Mouse (Mus musculus) heart, postnatal 14 days (tissue): ENCODE results near the gene Srd5a3. TPM values are rescaled to one million over a fixed set of nuclear protein-coding genes. Genes with fewer than 3 reads are reported as not detected.
"Not testable (repeated sequence)": the region's sequence is repeated elsewhere in the genome, so short reads cannot be mapped to it uniquely, and the experiment has no call there.

Experiments used
- DNase-seq, 2 experiments: peaks; one replicate each; pipeline ENCODE4 v3.0.0; 2021 to 2022
- intact Hi-C: fragments of 180-260 bp; cut with DNase I; formaldehyde crosslinking; loops from one replicate; pipeline ENCODE4 v1.15.1; 2025
- long read RNA-seq, 2 experiments: library from polyadenylated mRNA; stranded (forward); transcript quantifications; one replicate each; pipeline ENCODE4 v2.0.0; 2021
- total RNA-seq, 2 experiments: library from RNA; stranded (reverse); gene quantifications; 2 replicates each; pipeline ENCODE4 v1.2.3; 2021

The Srd5a3 gene
- 10 to 100 TPM; 11.2 to 15.0 TPM for total RNA-seq
- long read RNA-seq, experiment 1, transcript Srd5a3-201 (6 exons, 1,747 nt), result major isoform, 7 of 8 reads
- long read RNA-seq, experiment 1, partial matches to known transcripts, result 0 of 8 reads
- long read RNA-seq, experiment 1, other reads (novel, unspliced or antisense), result 1 of 8 reads
- long read RNA-seq, experiment 2, transcript Srd5a3-201 (6 exons, 1,747 nt), result major isoform, 6 of 7 reads
- long read RNA-seq, experiment 2, partial matches to known transcripts, result 0 of 7 reads
- long read RNA-seq, experiment 2, other reads (novel, unspliced or antisense), result 1 of 7 reads

DNA sequence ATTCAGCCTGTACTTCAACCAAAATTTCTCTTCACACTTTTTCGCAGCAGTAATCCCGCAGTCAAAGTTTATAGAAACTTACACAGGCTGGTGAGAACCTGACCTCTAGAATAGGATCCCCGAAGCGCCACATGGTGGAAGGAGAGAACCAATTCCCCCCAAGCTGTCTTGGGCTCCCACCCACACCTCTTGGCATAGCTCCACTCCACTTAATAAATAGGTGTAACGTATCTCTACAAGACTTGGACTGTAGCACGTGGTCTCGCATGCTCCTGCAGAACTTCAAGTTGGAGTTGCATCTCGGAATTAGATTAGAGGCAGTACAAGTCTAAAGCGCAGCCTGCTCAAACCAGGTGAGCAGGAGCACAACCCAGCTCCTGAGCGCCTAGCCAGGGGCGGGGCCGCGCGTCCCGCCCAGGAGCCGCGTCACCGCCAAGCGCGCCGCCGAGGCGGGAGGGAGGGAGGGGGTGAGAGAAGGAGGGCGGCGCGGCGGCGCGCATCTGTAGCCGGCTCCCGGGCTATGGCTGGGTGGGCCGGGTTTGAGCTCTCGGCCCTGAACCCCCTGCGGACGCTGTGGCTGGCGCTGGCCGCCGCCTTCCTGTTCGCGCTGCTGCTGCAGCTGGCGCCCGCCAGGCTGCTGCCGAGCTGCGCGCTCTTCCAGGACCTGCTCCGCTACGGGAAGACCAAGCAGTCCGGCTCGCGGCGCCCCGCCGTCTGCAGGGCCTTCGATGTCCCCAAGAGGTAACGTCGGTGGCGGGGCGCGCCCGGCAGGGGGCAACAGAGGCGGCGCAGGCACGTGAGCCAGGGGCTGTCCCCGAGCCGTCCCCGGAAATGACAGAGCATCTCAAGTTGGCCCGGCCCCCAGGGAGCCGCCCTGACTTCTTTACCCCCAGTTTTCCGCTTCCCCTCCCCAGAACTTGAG, at the start of gene Srd5a3:
Gene Srd5a3 (plus strand): TSS at position 464 of the 922 bp plus-strand sequence.
- DNase-seq, result peak; percentile 97 to 98
- intact Hi-C loops, result loop anchor here (2.0 to 10.0 kb wide), 5 partner anchors 45 to 545 kb away; partner anchors contain the start of genes Clock and Exoc1

DNA sequence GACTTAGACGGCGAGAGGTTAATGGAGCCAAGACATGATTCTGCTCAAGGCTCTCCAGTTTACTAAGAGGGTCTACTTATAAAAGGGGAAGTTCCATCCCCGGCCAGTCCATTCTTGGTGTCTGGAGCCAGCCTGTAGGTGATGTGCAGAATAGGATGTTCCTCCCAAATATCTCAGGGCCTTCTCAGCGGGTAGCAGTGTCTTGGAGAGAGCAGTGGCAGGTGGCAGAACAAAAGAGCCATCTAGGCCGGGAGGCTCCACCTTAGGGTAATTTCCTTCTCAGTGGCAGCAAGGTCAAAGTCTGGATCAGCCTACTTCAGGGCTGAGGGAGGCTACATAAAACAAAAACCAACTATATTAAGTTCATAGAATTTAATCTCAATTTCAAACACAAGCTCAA, 36.3 kb upstream of the Srd5a3 start:
- DNase-seq, intact Hi-C loops: not testable (repeated sequence)

DNA sequence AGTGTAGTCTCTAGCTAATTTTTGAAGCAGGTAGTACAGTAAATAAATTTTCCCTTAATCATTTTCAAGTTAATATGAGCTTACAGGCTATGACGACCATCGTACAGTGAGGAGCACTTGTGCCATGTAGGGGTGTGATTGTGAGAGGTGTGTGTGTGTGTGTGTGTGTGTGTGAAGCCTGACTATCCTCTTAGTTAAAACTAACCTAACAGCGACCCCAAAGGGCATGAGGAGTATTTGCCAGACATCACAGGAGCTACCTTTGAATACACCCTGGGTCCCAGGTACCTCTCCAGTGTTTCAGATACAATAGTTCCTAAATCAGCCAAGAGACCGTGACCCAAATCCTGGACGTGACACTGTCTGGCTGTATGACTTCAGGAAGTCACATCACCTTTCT, 32.8 kb upstream of the Srd5a3 start:
- DNase-seq, result no peak

DNA sequence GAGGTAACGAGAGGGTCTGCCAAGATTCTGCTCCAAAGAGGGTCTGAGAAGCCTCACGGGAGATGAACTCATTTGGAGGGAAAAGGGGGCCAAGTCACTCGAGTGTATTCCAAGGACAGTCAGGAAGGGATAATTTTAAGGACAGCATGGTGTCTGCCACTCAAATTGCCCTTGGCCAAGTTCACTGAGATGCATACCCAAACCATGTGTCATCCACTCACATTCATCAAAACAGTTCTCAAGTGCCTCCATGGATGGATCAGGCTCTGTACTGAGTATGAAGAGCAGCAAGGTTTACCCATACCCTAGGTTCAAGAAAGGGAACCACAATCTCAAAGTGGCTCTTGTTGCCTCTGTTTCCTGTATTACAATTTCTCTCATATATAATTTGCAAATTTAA, 31.6 kb upstream of the Srd5a3 start:
- intact Hi-C loops, result no loop called here
- no peak for DNase-seq

More for the DNA sequence above, 32.8 kb upstream of the Srd5a3 start:
- intact Hi-C loops, result no loop called here

DNA sequence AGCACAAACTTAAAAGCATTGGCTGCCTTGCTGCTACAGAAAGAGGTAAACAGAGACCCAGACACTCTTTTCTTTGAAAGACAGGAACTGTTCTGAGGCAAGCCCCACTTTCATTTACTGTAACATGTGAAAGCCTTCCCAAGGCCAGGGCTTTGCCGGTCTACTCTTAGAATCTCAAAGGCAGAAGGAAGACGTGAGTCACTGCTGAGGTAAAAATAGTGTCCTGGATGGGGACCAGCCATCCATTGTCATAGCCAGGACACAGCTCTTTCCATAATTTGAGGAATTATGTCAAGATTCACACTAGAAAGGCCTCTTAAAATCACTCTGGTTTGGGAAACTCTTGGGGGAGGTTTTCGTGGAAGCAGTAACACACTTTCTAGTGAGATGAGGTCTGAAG, 28.9 kb upstream of the Srd5a3 start:
- intact Hi-C loops, result loop anchor here (10.0 kb wide), 2 partner anchors 136 to 166 kb away; partner anchors contain the start of gene Kdr
- DNase-seq, result peak in 1 of 2 experiments; percentile 18

DNA sequence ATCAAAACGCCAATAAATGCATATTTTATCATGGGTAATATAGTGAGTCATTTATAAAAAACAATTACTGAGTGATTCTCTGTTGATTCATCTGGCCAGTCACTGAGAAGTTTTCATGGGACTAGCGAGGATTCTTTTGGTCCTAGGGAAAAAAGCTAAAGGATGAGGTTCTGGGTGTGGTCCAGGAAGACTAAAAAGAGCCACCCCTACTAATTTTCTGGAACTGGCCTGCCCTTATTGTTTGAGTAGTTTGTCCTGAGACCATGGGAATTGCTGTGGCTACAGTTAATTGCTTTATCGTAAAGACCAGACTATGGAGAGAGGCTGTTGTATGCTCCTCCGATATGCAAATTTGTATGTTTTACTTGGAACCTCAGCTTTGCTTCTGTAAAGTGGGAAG, 28.1 kb upstream of the Srd5a3 start:
- no peak for DNase-seq

DNA sequence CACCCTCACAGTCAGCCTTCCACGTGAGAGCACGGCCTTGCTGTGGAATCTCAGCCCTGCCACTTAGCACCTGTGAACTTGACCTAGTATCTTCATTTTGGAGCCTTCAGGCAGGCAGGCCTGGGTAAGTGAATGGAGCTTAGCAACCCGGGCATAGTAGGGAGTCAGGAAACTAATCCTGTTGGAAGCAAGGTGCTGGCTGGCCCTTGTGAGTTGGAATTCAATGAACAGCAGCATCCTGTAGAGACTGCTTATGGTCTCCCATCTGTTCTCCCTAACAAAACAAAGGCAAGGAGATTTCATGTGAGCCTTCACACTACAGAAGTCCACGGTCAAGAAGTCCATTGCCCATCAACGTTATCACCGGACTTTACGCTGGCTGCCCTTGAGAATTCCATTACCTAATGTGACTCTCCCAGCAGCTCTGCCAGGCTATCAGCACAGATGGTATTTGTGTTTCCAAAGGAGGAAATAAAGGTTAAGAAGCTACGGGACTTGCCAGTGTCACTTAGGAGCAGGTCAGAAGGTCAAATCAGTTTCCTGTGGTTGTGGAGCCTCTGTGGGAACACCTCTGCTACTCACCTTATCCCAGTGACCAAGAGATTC, 24.5 kb upstream of the Srd5a3 start:
- peak in 1 of 2 experiments; percentile 19 for DNase-seq
- intact Hi-C loops, result loop anchor here (2.0 to 10.0 kb wide), 3 partner anchors 89 to 171 kb away; partner anchors contain the start of gene Kdr

More for the DNA sequence above, 28.1 kb upstream of the Srd5a3 start:
- intact Hi-C loops, result loop anchor here (10.0 kb wide), 2 partner anchors 137 to 167 kb away; partner anchors contain the start of gene Kdr

DNA sequence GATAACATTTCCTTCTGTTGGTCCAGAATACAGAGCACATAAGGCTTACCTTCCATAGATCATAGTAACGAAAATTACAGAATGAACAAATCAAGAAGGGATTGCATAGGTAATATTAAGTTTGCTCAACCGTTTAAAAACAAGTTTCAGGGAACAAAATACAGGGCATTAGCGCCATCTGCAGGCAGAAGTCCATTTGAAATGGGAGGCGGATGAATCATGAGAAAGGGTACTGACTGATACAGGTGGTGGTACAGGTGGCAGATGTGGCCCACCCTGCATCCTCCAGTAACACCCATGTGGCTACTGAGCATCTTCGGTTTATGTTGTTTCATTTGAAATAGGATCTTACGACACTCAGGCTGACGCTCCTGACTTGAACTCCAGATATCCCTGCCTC, 21.6 kb upstream of the Srd5a3 start:
- intact Hi-C loops, result loop anchor here (2.0 to 10.0 kb wide), 4 partner anchors 144 to 256 kb away; partner anchors contain the start of gene Kdr
- peak; percentile 81 to 88 for DNase-seq

DNA sequence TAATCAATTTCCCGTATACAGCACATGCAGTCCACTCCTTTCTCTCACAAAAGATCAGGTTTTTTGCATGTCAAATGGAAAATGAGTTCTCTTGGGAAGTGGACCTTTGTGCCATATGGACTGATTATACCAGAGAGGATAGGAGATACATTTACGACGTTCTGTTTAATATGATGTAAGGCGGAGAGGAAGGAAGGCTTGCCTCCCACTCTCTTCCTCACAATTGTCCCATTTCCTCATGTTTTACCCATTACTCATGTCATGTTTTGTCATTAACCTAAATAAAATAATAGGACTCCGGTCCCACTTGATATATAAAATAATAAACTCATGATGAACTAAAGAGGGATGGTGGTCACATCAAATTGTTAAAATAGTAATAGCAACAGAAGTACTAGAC, 19.4 kb upstream of the Srd5a3 start:
- no peak for DNase-seq
- intact Hi-C loops, result loop anchor here (5.0 kb wide), 1 partner anchor 292 kb away; no protein-coding TSS in a partner anchor

DNA sequence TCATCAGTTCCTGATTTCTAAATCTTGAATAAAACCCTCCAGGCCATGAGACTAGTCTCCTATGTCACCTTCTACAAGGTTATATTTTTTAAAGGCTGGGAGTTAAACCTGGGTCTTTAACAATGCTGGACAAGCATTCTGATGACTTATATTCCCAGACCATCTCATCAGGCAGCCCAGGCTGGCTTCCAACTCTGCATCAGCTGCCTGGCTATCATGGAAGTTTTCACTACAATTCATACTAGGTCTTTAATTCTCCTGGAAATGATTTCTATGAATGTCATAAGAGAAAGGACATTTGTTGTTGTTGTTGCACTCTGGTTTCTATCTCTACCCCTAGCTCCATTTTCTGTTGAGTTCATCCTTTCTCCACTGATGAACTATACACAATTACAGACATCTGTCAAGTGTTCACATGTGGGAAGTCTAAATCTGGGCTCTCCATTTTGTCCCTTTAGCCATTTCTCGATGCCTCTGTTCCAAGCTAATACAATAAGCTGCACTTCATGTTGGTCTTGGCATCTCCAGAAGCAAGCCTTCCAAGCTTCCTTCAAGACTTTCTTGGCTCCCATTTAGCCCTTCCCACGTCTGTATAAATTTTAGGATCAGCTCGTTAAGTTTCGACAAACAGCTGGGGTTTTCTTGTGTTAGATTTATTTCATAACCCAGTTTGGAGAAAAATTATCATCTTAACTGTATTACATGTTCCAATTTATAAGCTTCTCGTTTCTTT, 12.3 kb upstream of the Srd5a3 start:
- intact Hi-C loops, result no loop called here
- DNase-seq, result peak in 1 of 2 experiments; percentile 23

DNA sequence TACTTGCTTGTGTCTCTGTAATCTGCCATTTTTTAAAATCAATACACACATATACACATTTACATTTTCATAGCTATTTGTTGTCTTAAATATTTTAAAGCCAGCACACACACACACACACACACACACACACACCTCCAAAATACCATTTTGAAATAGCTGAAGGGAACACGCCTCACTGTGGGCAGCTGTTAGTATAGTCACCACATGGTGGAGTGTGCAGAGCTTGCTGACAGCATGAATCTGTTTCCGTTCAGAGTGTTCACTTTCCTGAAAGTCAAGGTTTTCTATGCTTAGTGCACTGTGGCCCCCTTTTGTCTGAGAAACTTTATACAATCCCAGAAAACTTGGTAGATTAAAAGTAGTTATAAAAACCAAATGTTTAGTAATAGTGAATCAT, 9.8 kb upstream of the Srd5a3 start:
- intact Hi-C loops, result no loop called here
- no peak for DNase-seq

DNA sequence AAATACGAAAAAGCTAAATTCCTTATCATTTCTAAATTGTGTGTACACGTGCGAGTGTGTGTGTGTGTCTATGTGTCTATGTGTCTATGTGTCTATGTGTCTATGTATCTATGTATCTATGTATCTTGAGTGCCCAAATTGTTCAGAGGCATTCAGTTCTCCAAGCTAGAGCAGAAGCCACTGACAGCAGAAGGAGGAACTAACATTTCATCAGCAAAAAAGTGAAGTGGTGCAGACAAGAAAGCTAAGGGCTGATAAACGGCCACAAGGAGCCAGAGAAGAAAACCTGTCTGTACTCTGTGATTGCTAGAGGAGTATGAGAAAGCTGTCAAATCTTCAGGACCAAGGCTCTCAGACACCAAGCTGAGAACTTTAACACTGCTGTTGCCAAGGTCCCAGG, 8.1 kb upstream of the Srd5a3 start:
- intact Hi-C loops, result no loop called here
- no peak for DNase-seq

DNA sequence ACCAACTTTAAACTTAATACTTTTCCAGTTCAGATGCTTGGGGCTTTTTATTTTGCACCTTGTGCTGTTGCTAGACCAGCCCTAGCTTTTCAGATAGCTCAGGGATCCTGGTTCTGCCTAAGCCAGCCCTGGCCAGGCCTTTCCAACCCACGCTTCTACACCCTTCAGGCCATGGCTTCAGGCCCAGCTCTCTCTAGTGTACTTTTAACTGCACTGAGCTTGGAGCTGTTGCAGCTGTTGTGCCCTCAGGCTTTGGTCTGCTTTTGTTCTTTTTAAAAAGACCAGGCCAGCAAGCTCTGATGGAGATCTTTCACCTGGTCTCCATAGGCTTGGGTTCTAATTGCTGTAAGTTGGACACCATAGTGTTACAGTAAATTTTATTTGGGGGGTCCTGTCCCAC, 4.4 kb upstream of the Srd5a3 start:
- intact Hi-C loops, result no loop called here

DNA sequence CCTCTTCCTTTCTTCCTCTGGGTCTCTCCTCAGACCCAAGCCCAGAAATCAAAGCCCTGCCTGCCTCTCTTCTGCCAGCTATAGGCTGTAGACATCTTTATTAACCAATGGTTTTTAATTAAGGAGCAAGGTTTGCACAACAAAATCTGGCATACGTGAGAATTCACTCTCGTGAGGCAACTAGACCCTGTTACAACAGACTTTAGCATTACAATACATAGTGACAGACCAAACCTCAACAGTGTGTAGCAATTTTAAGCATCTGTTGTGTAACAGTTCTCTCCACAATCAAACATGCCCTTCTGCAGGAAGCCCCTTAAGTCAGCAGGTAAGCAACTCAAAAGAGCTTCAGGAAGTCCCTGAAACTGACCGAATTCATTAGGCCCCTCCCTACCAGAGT, 3.8 kb upstream of the Srd5a3 start:
- DNase-seq, result no peak
- intact Hi-C loops, result no loop called here

More for the DNA sequence above, 4.4 kb upstream of the Srd5a3 start:
- peak; percentile 53 to 65 for DNase-seq

DNA sequence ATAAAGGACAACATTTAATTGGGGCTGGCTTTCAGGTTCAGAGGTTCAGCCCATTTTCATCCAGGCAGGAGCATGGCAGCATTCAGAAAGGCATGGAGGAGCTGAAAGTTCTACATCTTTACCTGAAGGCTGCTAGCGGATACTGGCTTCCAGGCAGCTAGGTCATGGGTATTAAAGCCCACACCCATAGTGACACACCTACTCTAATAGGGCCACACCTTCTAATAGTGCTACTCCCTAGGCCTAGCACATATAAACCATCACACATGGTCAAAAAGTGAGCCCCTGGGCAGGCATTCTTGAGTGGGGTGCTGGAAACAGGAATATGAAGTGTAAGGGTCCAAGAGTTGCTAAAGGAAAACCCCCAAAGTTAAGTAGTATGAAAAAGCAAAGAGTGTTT, 2.5 kb upstream of the Srd5a3 start:
- DNase-seq, result no peak
- intact Hi-C loops, result no loop called here

DNA sequence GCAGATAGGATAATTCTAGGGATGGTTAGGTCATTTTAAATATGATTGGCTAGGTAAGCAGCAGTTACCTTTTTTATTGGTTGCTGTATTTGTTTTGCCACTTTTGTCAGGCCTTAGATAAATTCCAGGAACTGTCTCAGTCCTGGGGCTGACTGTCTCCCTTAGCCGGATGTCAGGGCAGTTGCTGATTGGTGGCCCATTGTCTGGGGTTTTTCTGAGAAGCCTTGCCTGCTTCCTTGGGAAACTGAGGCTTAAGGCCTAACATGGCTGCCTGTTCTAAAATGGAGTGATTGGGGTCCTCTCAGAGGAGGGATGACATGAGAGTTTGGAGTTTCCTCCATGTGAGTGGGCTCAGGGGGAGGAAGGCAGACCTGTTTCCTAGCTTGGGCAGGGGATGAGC, 2.0 kb upstream of the Srd5a3 start:
- DNase-seq, result no peak
- intact Hi-C loops, result no loop called here

DNA sequence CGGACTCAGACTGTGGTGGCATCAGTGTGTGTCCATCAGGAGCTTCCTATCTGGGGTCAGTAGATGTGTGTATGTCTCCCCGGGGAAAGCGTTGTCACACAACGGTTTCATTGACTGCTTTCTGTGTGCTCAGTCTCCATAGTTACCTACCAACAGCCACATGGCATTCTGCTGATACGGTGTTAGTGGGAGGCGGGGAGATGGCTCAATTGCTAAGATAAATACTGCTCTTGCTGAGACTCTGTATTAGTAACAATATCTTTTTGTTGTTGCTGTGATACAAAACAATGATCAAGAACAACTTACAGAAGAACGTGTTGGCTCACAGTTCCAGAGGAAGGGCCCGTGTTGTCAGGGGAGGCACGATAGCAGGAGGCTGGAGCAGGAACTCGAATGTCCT, 1.6 kb upstream of the Srd5a3 start:
- no peak for DNase-seq
- intact Hi-C loops, result no loop called here

DNA sequence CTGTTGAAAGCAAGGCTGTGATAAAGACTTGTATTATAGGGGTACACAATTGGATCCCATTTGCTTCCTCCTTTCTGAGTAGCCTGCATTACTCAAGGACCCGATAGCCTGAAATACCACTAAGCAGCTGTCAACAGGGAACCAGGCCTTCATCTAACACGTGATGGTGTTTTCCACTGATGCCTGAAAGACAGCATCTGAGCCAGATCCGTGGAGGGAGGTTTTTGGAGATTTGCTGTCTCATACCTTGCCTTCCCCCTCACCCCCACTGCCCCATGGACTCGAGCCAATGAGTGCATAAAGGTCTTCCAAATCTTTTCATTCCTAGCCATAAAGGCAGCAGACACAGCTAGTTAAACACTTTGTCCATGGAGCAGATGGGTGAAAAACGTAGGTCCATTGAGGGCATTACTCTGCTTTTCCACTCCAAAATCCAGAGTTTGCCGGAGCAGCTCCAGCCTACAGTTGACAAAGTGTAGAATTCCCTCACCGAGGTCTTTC, 850 bp upstream of the Srd5a3 start:
- DNase-seq, result peak; percentile 23 to 27
- intact Hi-C loops, result no loop called here

DNA sequence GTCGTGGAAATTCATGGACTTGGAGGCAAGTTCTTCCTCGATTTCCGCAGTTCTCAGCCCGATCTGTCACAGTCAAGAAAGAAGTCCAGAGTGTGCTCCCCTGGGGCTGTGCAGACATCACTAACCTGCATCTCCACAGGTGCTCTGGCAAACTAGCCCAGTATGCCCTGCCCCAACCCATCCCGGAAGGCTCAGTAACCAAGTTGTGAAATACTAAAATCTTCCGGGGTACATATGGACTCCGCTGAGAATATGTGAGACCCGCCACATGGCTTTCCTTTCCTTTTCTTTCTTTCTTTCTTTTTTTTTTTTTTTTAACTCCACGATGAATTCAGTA, 627 bp downstream of the Srd5a3 start:
- intact Hi-C loops, result loop anchor here (2.0 to 10.0 kb wide), 5 partner anchors 44 to 546 kb away; partner anchors contain the start of genes Clock and Exoc1
- DNase-seq, result no peak

DNA sequence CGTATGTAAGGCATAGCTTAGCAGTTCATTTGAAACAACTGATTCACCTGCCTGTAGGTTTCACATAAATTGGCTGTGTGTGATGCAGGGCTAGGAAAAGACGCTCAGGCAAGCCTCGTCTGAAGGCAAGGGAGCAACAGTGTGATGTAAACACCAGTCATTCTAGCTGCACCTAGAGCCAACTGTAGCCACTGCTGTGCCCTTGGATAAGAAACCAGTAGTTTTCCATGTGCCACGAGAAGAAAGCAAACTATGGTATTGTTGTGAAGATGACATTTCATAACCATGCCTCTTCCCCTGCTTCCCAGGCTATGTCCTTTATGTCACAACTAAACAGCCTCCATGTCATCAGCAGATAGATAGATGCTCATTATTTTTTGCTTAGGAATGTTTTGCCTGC, 3.3 kb downstream of the Srd5a3 start:
- intact Hi-C loops, result loop anchor here (5.0 to 10.0 kb wide), 4 partner anchors 161 to 549 kb away; partner anchors contain the start of genes Clock and Exoc1

More for the DNA sequence above, 3.3 kb downstream of the Srd5a3 start:
- DNase-seq, result no peak
